Mouse (Mus musculus) cerebellum, adult (tissue): ENCODE data around the gene Ncoa1.

ENCODE experiments used
- ATAC-seq: cut with Nextera tagmentation; 2 replicates; pipeline ENCODE4 v1.9.2; 2017; ENCODE audit warnings: mild to moderate bottlenecking, moderate library complexity, mixed read lengths; ENCODE audit not compliant: insufficient number of reproducible peaks, low FRiP score, low TSS enrichment

The Ncoa1 gene

GRCm38 (mm10) chr12:4355019-4355730 is 121.8 kb downstream of the Ncoa1 start:
- no peak for ATAC-seq

- no peak for ATAC-seq
Observed at GRCm38 (mm10) chr12:4343216-4343615, 133.8 kb downstream of the Ncoa1 start.

DNA sequence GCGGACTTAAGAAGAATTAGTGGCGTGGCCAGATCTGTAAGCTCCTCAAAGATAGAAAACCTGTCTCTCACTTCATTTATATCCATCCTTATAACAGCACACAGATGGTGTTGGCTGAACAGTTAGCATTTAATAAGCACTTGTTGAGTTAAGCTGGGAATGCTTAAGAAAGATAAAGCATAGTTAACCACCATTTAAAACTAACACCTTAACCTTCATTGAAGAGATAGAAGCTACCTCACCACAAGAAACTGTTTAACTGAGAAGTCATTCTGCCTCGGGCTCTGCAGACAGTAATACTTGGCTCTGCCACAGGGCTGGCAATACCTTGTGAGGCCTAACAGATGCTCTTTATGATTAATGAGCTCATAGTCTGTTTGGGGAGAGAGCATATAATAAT is 134.9 kb downstream of the Ncoa1 start:
- ATAC-seq: peak; percentile 74

DNA sequence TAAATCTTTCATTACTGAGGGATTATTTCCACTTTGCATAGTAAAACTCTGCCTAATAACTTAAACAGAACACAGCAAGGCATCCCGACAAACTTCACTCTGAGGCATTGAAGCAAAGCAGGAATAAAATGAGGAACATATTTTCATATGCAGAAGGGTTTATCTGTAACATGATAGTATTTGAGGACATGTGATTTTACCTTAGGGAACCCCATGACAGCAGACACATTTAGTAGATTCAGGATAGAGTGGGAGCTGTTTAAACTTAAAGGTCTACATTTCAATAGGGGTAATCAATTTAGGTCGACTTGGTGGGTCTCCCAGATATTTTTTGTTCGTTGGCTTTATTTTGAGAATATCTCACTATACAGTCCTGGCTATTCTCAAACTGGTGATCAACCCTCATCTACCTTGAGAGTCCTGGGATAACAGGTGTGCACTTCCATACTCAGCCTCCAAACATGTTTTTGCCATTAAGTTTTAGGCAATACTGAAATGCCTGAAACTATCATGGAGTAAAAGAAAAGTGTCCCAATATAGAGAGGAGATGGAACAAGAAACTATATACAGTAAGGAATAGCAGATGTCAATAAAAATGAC is 136.6 kb downstream of the Ncoa1 start:
- no peak for ATAC-seq

DNA sequence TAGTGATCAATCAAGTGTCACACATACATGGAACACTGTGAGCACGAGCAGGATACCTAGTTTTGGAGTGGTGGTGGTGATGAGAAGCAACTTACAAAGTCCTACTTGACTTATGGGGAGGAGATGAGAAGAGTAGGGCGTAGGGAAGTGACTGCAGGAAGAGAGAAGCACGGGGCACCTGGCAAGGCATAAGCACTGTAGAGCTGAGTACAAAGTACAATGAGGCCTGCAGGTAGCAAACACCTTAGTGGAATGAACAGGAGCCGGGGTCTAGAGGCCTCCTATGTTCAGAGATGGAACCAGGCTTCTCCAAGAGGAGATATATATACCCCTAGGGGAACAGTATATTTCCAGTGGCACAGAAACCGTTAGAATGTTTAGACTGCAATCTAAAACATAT is 153.4 kb downstream of the Ncoa1 start:
- no peak for ATAC-seq

DNA sequence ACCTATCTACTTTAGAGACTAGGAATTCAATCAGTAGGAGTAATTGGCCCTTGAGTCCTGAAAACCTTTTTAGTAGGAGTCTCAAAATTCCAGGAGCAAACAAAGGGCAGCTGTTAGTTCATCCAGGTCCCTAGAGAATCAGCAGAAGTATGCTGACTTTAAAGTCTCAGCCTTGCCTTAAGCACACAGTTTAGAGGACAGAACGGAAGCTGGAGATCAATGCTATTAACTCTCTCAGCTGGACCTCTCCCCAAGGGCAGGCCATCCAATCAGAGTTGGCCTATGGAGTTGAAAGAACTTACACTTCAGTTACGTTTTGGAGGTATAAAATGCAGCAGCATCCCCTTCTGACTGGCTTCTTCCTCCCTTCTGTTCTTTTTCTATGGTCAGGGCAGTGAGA is 154.8 kb downstream of the Ncoa1 start:
- ATAC-seq: no peak

DNA sequence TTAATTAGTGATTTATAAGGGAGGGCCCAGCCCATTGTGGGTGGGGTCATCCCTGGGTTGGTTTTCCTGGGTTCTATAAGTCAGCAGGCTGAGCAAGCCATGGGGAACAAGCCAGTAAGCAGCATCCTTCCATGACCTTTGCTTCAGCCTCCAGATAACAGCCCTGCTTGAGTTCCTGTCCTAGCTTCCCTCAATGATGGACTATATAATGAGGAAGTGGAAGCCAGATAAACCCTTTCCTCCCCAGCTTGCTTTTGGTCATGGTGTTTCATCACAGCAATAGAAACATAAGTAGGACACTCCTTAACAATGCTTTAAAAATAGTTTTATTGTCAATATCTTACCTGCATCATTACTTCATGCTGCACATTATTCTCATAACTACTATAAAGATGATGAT is 163.2 kb downstream of the Ncoa1 start:
- ATAC-seq: no peak

GRCm38 (mm10) chr12:4306712-4307313 is 170.2 kb downstream of the Ncoa1 start:
- no peak for ATAC-seq

DNA sequence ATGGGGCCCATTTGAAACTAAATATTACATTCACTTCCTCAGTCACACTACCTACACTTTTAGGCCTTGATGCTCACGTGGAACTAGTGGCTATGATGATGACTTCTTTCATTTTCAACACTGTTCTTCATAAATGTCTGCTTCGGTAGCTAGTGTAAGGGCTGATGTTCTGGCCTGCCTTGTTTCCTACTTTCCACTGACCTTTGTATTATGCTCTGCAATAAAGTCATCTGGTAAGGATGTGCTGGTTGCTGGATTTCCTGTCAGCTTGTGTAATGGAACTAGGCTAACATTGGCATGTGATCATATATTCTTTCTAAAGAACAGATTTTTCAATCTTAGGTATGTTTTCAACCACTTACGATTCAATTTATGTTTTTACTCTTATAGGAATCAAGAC is 177.7 kb downstream of the Ncoa1 start:
- ATAC-seq: no peak

- no peak for ATAC-seq
Observed at GRCm38 (mm10) chr12:4298626-4299025, 178.4 kb downstream of the Ncoa1 start.

- ATAC-seq: no peak
Observed at GRCm38 (mm10) chr12:4295881-4296280, 181.1 kb downstream of the Ncoa1 start.

GRCm38 (mm10) chr12:4295281-4295680 is 181.7 kb downstream of the Ncoa1 start:
- no peak for ATAC-seq

DNA sequence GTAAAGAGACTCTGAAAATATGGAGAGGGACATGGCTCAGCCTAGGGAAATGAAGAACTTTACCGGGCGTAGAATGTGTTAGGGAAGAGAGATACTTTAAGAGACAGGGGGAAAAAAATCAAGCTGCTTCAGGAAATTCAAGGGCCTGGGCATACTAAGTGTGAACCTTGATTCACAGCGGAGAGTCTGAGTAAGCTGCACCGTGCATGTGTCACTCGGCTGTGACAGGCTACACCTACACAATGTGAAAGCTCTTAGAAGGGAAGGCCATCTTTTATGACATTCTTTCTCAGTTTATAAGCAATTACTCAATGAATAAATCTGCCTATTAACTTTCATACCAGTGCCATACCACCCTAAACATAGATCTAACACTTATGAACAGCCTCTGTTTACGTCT is 183.2 kb downstream of the Ncoa1 start:
- no peak for ATAC-seq

GRCm38 (mm10) chr12:4285186-4285585 is 191.8 kb downstream of the Ncoa1 start:
- ATAC-seq: no peak

DNA sequence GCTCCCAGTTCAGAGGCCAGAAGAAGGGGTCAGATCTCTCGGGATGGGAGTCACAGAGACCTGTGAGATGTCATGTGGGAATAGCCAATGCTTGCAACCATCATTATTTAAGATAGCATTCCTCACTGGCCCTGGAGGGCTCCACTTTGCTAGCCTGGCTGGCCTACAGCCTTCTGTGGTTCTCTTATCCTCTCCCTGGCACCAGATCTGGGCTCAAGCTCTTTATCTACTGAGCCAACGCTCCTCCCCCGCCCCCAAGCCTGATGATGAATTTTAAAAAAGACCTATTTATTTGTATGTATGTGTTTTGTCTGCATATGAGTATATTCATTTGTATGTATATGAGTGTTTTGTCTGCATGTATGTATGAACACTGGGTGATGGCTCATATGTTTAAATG is 197.1 kb downstream of the Ncoa1 start:
- ATAC-seq: no peak

- no peak for ATAC-seq
Observed at GRCm38 (mm10) chr12:4278978-4279755, 197.8 kb downstream of the Ncoa1 start.

GRCm38 (mm10) chr12:4271078-4271477 is 205.9 kb downstream of the Ncoa1 start:
- ATAC-seq: peak; percentile 64; the same call in 1 of the 2 replicates

GRCm38 (mm10) chr12:4267765-4268164 is 209.2 kb downstream of the Ncoa1 start:
- ATAC-seq: no peak

DNA sequence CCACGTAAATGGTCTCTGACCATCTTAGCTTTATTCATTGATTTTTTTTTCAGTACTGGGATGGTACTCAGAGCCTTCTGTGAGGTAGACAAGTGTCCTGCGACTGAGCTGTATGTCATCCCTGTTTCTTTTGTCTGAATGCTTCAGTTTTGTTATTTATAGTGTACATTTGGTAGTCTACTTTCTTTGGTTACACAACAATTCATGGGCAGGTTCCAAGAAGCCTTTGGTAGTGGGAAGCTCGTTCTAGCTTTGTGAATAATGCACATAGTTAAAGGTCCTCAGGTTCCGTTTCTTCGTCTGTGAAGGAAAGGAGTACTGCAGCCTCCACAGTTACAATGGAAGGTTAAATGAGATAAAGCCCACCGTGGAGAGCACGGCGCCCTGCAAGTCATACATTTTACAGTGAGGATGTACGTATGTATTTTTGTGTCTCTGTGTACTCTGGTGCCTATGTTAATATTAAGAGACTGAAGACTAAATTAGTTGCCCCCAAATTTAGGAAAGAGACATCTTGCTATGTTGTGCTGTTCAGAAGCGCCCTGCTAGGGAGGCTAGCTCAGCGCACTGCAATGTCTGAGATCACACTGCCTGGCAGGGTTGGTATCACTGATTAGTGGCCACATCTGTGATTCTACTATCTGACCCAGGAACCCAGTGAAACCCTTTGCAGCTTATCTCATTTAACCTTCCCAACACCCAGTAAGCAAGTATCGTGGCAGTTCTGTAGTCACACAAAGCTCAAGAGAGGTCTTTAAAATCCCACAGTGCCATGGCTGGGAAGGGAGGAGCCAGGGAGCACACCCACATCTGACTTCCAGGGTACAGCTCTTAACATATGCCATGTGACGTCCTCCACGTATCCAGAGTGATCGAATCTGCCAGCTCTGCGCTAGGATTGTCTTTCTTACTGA is 224.0 kb downstream of the Ncoa1 start:
- ATAC-seq: no peak

DNA sequence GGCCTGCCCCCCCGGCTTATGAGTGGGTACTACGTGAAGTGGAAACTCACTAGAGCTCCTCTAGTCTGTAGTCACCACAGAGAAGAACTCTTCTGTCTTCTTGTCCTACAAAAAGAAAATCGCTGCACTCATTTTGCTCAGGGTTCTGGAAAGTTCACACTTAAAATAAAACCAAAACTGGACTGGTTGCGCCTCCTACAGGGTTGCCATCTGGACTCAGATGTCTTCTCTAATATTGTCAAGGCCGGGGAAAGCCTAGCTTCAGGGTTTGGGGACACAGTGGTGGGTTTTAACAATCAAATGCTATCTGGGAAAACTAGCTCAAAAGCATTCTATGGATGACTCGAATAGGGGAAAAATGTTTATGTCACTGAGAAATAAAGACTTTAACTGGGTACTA is 227.2 kb downstream of the Ncoa1 start:
- peak; percentile 73 for ATAC-seq
